Mouse (Mus musculus): ENCODE results near the gene Defb43. TPM values are rescaled to one million over a fixed set of nuclear protein-coding genes. Genes with fewer than 3 reads are reported as not detected.
A peak's percentile ranks its signal among the peaks of the same experiment; 100 is the strongest.

The Defb43 gene
- polyA plus RNA-seq (2016; fragmentation: Nextera tagmentation; extraction: Ambion mirVana): not detected in 2 replicates

- Histone ChIP-seq H3K4me1 (no peaks in the 10 kb centered on the region), H3K36me3 (no peaks in the 10 kb centered on the region)
Measured at GRCm38 (mm10) chr14:63011471-63011870, at the start of gene Defb43. TSS of gene Defb43 (plus strand) at chr14:63011771.

GRCm38 (mm10) chr14:62963632-62964031 is 47.9 kb upstream of the Defb43 start:
- no peaks in the 10 kb centered on the region for H3K27me3 ChIP-seq (ENCODE audit: insufficient read depth, poor library complexity, severe bottlenecking)
- DNase-seq (ENCODE audit: low spot score): no peak
- H3K27ac ChIP-seq: no peak overlapping the region
- H3K36me3 ChIP-seq: peaks cover 15% of the 10 kb centered on the region
- H3K4me1 ChIP-seq: peaks cover 24% of the 10 kb centered on the region
- H3K4me3 ChIP-seq: no peak overlapping the region
- 87% methylated on average over 4 of the region's 4 CpGs for WGBS
- H3K9me3 ChIP-seq: no peaks in the 10 kb centered on the region

More at GRCm38 (mm10) chr14:63011471-63011870, at the start of gene Defb43:
- WGBS: 93% methylated on average over 5 of the region's 5 CpGs
- no peak for DNase-seq (ENCODE audit: low spot score)
- no peak within 1 kb of the TSS for H3K4me3 ChIP-seq
- H3K27ac ChIP-seq: no peak within 1 kb of the TSS
- H3K27me3 ChIP-seq (ENCODE audit: insufficient read depth, poor library complexity, severe bottlenecking): peaks cover 9% of the 10 kb centered on the region; the same call in 1 of the 2 replicates
- no peaks in the 10 kb centered on the region for H3K9me3 ChIP-seq

GRCm38 (mm10) chr14:62965342-62965741 is 46.2 kb upstream of the Defb43 start:
- Histone ChIP-seq H3K9me3 (no peaks in the 10 kb centered on the region), H3K27me3 (ENCODE audit: insufficient read depth, poor library complexity, severe bottlenecking) (no peaks in the 10 kb centered on the region), H3K27ac (peak overlapping the region; percentile 71), H3K4me3 (peak overlapping the region; percentile 49), H3K4me1 (peaks cover 25% of the 10 kb centered on the region), H3K36me3 (no peaks in the 10 kb centered on the region)
- DNase-seq (ENCODE audit: low spot score): no peak
- WGBS: 73% methylated on average over 5 of the region's 5 CpGs

- no peak for DNase-seq (ENCODE audit: low spot score)
- H3K4me1 ChIP-seq: peaks cover 25% of the 10 kb centered on the region
- 23% methylated on average over 15 of the region's 15 CpGs for WGBS
- peak overlapping the region; percentile 71 for H3K27ac ChIP-seq
- H3K27me3 ChIP-seq (ENCODE audit: insufficient read depth, poor library complexity, severe bottlenecking): no peaks in the 10 kb centered on the region
- H3K36me3 ChIP-seq: no peaks in the 10 kb centered on the region
- H3K4me3 ChIP-seq: peak overlapping the region; percentile 49
- no peaks in the 10 kb centered on the region for H3K9me3 ChIP-seq
Measured at GRCm38 (mm10) chr14:62965811-62966520, 45.6 kb upstream of the Defb43 start.

GRCm38 (mm10) chr14:62975046-62975445 is 36.5 kb upstream of the Defb43 start:
- H3K4me1 ChIP-seq: no peaks in the 10 kb centered on the region
- H3K27ac ChIP-seq: no peak overlapping the region
- 0 out of 2 replicates have a peak overlapping the region, but pooled peaks have one; percentile 28 for H3K4me3 ChIP-seq
- no peaks in the 10 kb centered on the region for H3K36me3 ChIP-seq
- H3K9me3 ChIP-seq: no peaks in the 10 kb centered on the region
- DNase-seq (ENCODE audit: low spot score): no peak
- no peaks in the 10 kb centered on the region for H3K27me3 ChIP-seq (ENCODE audit: insufficient read depth, poor library complexity, severe bottlenecking)
- WGBS: 4% methylated on average over 5 of the region's 5 CpGs

GRCm38 (mm10) chr14:62979815-62980214 is 31.8 kb upstream of the Defb43 start:
- whole genome bisulfite sequencing: 72% methylated on average over 1 of the region's 1 CpGs
- H3K27ac ChIP-seq: no peak overlapping the region
- H3K4me1 ChIP-seq: no peaks in the 10 kb centered on the region
- H3K27me3 ChIP-seq (ENCODE audit: insufficient read depth, poor library complexity, severe bottlenecking): no peaks in the 10 kb centered on the region
- H3K9me3 ChIP-seq: no peaks in the 10 kb centered on the region
- no peak for DNase-seq (ENCODE audit: low spot score)
- no peak overlapping the region for H3K4me3 ChIP-seq
- H3K36me3 ChIP-seq: no peaks in the 10 kb centered on the region

GRCm38 (mm10) chr14:62984410-62984809 is 27.2 kb upstream of the Defb43 start, which contains the start of gene Defb48:
TSS of gene Defb48 (minus strand) at chr14:62984510.
- H3K36me3 ChIP-seq: no peaks in the 10 kb centered on the region
- 74% methylated on average over 1 of the region's 1 CpGs for WGBS
- DNase-seq (ENCODE audit: low spot score): no peak
- H3K4me3 ChIP-seq: no peak within 1 kb of the TSS
- H3K9me3 ChIP-seq: no peaks in the 10 kb centered on the region
- no peaks in the 10 kb centered on the region for H3K4me1 ChIP-seq
- no peak within 1 kb of the TSS for H3K27ac ChIP-seq
- no peaks in the 10 kb centered on the region for H3K27me3 ChIP-seq (ENCODE audit: insufficient read depth, poor library complexity, severe bottlenecking)

GRCm38 (mm10) chr14:62991271-62991670 is 20.3 kb upstream of the Defb43 start:
- Histone ChIP-seq H3K27me3 (ENCODE audit: insufficient read depth, poor library complexity, severe bottlenecking) (no peaks in the 10 kb centered on the region), H3K9me3 (no peaks in the 10 kb centered on the region), H3K4me1 (0 out of 2 replicates have a peak, but pooled peaks cover 4% of the 10 kb centered on the region), H3K27ac (no peak overlapping the region), H3K4me3 (no peak overlapping the region), H3K36me3 (no peaks in the 10 kb centered on the region)
- 74% methylated on average over 3 of the region's 3 CpGs for WGBS
- no peak for DNase-seq (ENCODE audit: low spot score)

GRCm38 (mm10) chr14:62991849-62992510 is 19.6 kb upstream of the Defb43 start:
- no peaks in the 10 kb centered on the region for H3K36me3 ChIP-seq
- 69% methylated on average over 7 of the region's 7 CpGs for WGBS
- no peak overlapping the region for H3K27ac ChIP-seq
- H3K9me3 ChIP-seq: no peaks in the 10 kb centered on the region
- no peak overlapping the region for H3K4me3 ChIP-seq
- no peaks in the 10 kb centered on the region for H3K27me3 ChIP-seq (ENCODE audit: insufficient read depth, poor library complexity, severe bottlenecking)
- 0 out of 2 replicates have a peak, but pooled peaks cover 4% of the 10 kb centered on the region for H3K4me1 ChIP-seq
- DNase-seq (ENCODE audit: low spot score): no peak

- WGBS: 80% methylated on average over 8 of the region's 8 CpGs
- no peak within 1 kb of the TSS for H3K4me3 ChIP-seq
Measured at GRCm38 (mm10) chr14:62997777-62998176, 13.8 kb upstream of the Defb43 start, which contains the start of gene Defb47. TSS of gene Defb47 (plus strand) at chr14:62998077.

GRCm38 (mm10) chr14:62998977-62999376 is 12.6 kb upstream of the Defb43 start:
- no peak for DNase-seq (ENCODE audit: low spot score)
- 90% methylated on average over 4 of the region's 4 CpGs for WGBS

More at GRCm38 (mm10) chr14:62997777-62998176, 13.8 kb upstream of the Defb43 start, which contains the start of gene Defb47:
- no peaks in the 10 kb centered on the region for H3K9me3 ChIP-seq
- no peaks in the 10 kb centered on the region for H3K36me3 ChIP-seq
- H3K27me3 ChIP-seq (ENCODE audit: insufficient read depth, poor library complexity, severe bottlenecking): peaks cover 3% of the 10 kb centered on the region; the same call in 1 of the 2 replicates
- 0 out of 2 replicates have a peak, but pooled peaks cover 4% of the 10 kb centered on the region for H3K4me1 ChIP-seq
- DNase-seq (ENCODE audit: low spot score): no peak
- H3K27ac ChIP-seq: no peak within 1 kb of the TSS

GRCm38 (mm10) chr14:63002588-63002987 is 9.0 kb upstream of the Defb43 start:
- Histone ChIP-seq H3K4me1 (no peaks in the 10 kb centered on the region), H3K9me3 (no peaks in the 10 kb centered on the region), H3K36me3 (no peaks in the 10 kb centered on the region), H3K27ac (no peak overlapping the region), H3K4me3 (no peak overlapping the region), H3K27me3 (ENCODE audit: insufficient read depth, poor library complexity, severe bottlenecking) (peaks cover 3% of the 10 kb centered on the region; the same call in 1 of the 2 replicates)
- 70% methylated on average over 2 of the region's 2 CpGs for WGBS
- DNase-seq (ENCODE audit: low spot score): no peak

More at GRCm38 (mm10) chr14:62998977-62999376, 12.6 kb upstream of the Defb43 start:
- no peaks in the 10 kb centered on the region for H3K9me3 ChIP-seq
- peaks cover 3% of the 10 kb centered on the region; the same call in 1 of the 2 replicates for H3K27me3 ChIP-seq (ENCODE audit: insufficient read depth, poor library complexity, severe bottlenecking)
- H3K27ac ChIP-seq: no peak overlapping the region
- no peak overlapping the region for H3K4me3 ChIP-seq
- H3K4me1 ChIP-seq: no peaks in the 10 kb centered on the region
- no peaks in the 10 kb centered on the region for H3K36me3 ChIP-seq

- Histone ChIP-seq H3K4me1 (no peaks in the 10 kb centered on the region), H3K36me3 (no peaks in the 10 kb centered on the region), H3K4me3 (no peak overlapping the region), H3K27ac (no peak overlapping the region), H3K9me3 (no peaks in the 10 kb centered on the region), H3K27me3 (ENCODE audit: insufficient read depth, poor library complexity, severe bottlenecking) (peaks cover 18% of the 10 kb centered on the region)
- no peak for DNase-seq (ENCODE audit: low spot score)
- WGBS: 81% methylated on average over 4 of the region's 4 CpGs
Measured at GRCm38 (mm10) chr14:63013082-63013481, 1.5 kb downstream of the Defb43 start.
